Mouse (Mus musculus): ENCODE measurements around the gene Abat. TPM values are rescaled to one million over a fixed set of nuclear protein-coding genes. Genes with fewer than 3 reads are reported as not detected.
A peak's percentile ranks its signal among the peaks of the same experiment; 100 is the strongest.

Abat gene
- total RNA-seq (2021), result 1 to 10 TPM; 2.3 to 3.7 TPM
- long read RNA-seq, experiment 1, full-length matches to known transcripts, result 2 of 2 reads
- long read RNA-seq, experiment 1, partial matches to known transcripts, result 0 of 2 reads
- long read RNA-seq, experiment 1, other reads (novel, unspliced or antisense), result 0 of 2 reads
- long read RNA-seq, experiment 2, full-length matches to known transcripts, result 1 of 3 reads
- long read RNA-seq, experiment 2, partial matches to known transcripts, result 0 of 3 reads
- long read RNA-seq, experiment 2, other reads (novel, unspliced or antisense), result 2 of 3 reads

- peak within 1 kb of the TSS; percentile 61 for H3K27ac ChIP-seq
- peak; percentile 95 for DNase-seq
- TF ChIP-seq CTCF (IDR thresholded peaks at IDR 0.05), result no peak
- intact Hi-C loops (cut with DNase I), result no loop called here
- peak within 1 kb of the TSS; percentile 83 for H3K4me3 ChIP-seq
Observed at GRCm38 (mm10) chr16:8513236-8513906, at the start of gene Abat. Abat (plus strand) TSS chr16:8513429.

GRCm38 (mm10) chr16:8470132-8470531 lies 43.1 kb upstream of the Abat start:
- Histone ChIP-seq H3K27ac (peak overlapping the region; percentile 90), H3K4me3 (peak overlapping the region; percentile 97)
- TF ChIP-seq CTCF (IDR thresholded peaks at IDR 0.05), result no peak
- no peak for DNase-seq
- intact Hi-C loops (cut with DNase I), result loop anchor here (5.0 kb wide), 1 partner anchor 58 kb away; no protein-coding TSS in a partner anchor

- intact Hi-C loops (cut with DNase I), result loop anchor here (5.0 kb wide), 1 partner anchor 59 kb away; no protein-coding TSS in a partner anchor
- H3K4me3 ChIP-seq, result peak within 1 kb of the TSS; percentile 97
- TF ChIP-seq CTCF (IDR thresholded peaks at IDR 0.05), result peak; percentile 19; the same call in 1 of the 2 replicates
- DNase-seq, result peak; percentile 95
- peak within 1 kb of the TSS; percentile 90 for H3K27ac ChIP-seq
Observed at GRCm38 (mm10) chr16:8470603-8471481, 42.4 kb upstream of the Abat start, which contains the start of gene Mettl22. Mettl22 (plus strand) TSS chr16:8470788.

- intact Hi-C loops (cut with DNase I), result no loop called here
- no peak for TF ChIP-seq CTCF (IDR thresholded peaks at IDR 0.05)
- Histone ChIP-seq H3K27ac (no peak overlapping the region), H3K4me3 (no peak overlapping the region)
- no peak for DNase-seq
Observed at GRCm38 (mm10) chr16:8487396-8488005, 25.7 kb upstream of the Abat start.

GRCm38 (mm10) chr16:8489340-8489739 lies 23.9 kb upstream of the Abat start:
- TF ChIP-seq CTCF (IDR thresholded peaks at IDR 0.05), result no peak
- Histone ChIP-seq H3K27ac (no peak overlapping the region), H3K4me3 (no peak overlapping the region)
- no peak for DNase-seq
- intact Hi-C loops (cut with DNase I), result no loop called here

GRCm38 (mm10) chr16:8491743-8492490 lies 21.3 kb upstream of the Abat start:
- no peak overlapping the region for H3K27ac ChIP-seq
- H3K4me3 ChIP-seq, result no peak overlapping the region
- intact Hi-C loops (cut with DNase I), result loop anchor here (5.0 to 10.0 kb wide), 2 partner anchors 80 to 383 kb away; no protein-coding TSS in a partner anchor
- no peak for TF ChIP-seq CTCF (IDR thresholded peaks at IDR 0.05)
- no peak for DNase-seq

GRCm38 (mm10) chr16:8494268-8494667 lies 19.0 kb upstream of the Abat start:
- TF ChIP-seq CTCF (IDR thresholded peaks at IDR 0.05), result peak; percentile 86
- peak; percentile 65 for DNase-seq
- no peak overlapping the region for H3K4me3 ChIP-seq
- intact Hi-C loops (cut with DNase I), result loop anchor here (1.0 to 10.0 kb wide), 3 partner anchors 82 to 381 kb away; no protein-coding TSS in a partner anchor
- H3K27ac ChIP-seq, result no peak overlapping the region

GRCm38 (mm10) chr16:8496967-8497366 lies 16.3 kb upstream of the Abat start:
- intact Hi-C loops (cut with DNase I), result loop anchor here (5.0 to 10.0 kb wide), 2 partner anchors 270 to 378 kb away; no protein-coding TSS in a partner anchor
- no peak overlapping the region for H3K4me3 ChIP-seq
- TF ChIP-seq CTCF (IDR thresholded peaks at IDR 0.05), result no peak

GRCm38 (mm10) chr16:8504271-8504670 lies 9.0 kb upstream of the Abat start:
- no peak for TF ChIP-seq CTCF (IDR thresholded peaks at IDR 0.05)

More at GRCm38 (mm10) chr16:8496967-8497366, 16.3 kb upstream of the Abat start:
- H3K27ac ChIP-seq, result no peak overlapping the region
- DNase-seq, result no peak

GRCm38 (mm10) chr16:8509894-8510293 lies 3.3 kb upstream of the Abat start:
- Histone ChIP-seq H3K27ac (no peak overlapping the region), H3K4me3 (no peak overlapping the region)
- DNase-seq, result no peak
- intact Hi-C loops (cut with DNase I), result no loop called here
- no peak for TF ChIP-seq CTCF (IDR thresholded peaks at IDR 0.05)

More at GRCm38 (mm10) chr16:8504271-8504670, 9.0 kb upstream of the Abat start:
- DNase-seq, result no peak
- no peak overlapping the region for H3K4me3 ChIP-seq
- intact Hi-C loops (cut with DNase I), result no loop called here
- no peak overlapping the region for H3K27ac ChIP-seq

- DNase-seq, result no peak
- no peak for TF ChIP-seq CTCF (IDR thresholded peaks at IDR 0.05)
- intact Hi-C loops (cut with DNase I), result no loop called here
- Histone ChIP-seq H3K4me3 (peak overlapping the region; percentile 83), H3K27ac (no peak overlapping the region; the same call in 1 of the 2 replicates)
Observed at GRCm38 (mm10) chr16:8512830-8513229, 399 bp upstream of the Abat start.

Data from gastrocnemius, adult 2 months (tissue).